Mouse (Mus musculus) bone marrow macrophage, adult 2 months (primary cell): Measurements from ENCODE around the gene Slc6a17.
A peak's percentile ranks its signal among the peaks of the same experiment; 100 is the strongest.

Source experiments
- CTCF ChIP-seq: IDR thresholded peaks from 2 replicates; pipeline ENCODE4 v1.5.1; 2012; ENCODE audit warnings: low read depth, mild to moderate bottlenecking, low read length, moderate library complexity
- POLR2A ChIP-seq: IDR thresholded peaks from 2 replicates; pipeline ENCODE4 v1.6.1; 2012; ENCODE audit warnings: mild to moderate bottlenecking, low read depth, low read length, borderline replicate concordance

GRCm38 (mm10) chr3:107462160-107462559 is 55.7 kb downstream of the Slc6a17 start:
- peak; percentile 93 for TF ChIP-seq CTCF
- TF ChIP-seq POLR2A, result no peak
